Mouse (Mus musculus): Measurements from ENCODE around the gene 4933415A04Rik. TPM values are rescaled to one million over a fixed set of nuclear protein-coding genes. Genes with fewer than 3 reads are reported as not detected.

Gene 4933415A04Rik
- polyA plus RNA-seq, 1 experiment from 2014 or later: 3.3 TPM

DNA sequence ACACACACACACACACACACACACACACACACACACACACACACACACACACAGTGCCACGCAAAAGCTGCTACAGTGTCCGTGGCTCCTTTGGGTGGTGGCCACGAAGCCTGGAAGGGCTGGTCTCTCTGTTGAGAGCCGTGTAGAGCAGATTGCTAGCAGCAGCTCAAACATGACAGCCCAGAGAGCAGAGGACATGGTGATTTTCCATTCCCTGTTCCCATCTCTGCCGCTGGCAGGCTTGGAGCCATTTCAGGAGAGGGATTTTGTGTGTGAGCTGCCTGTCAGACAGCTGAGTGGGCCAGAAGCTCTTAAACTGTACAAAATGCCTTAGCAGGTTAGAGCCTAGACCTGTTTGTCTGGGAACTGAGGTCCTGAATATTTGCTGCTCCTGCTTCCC is 20.1 kb upstream of the 4933415A04Rik start:
- DNase-seq (ENCODE audit: low spot score): no peak
- Histone ChIP-seq H3K36me3 (replicated peaks; ENCODE audit: control insufficient read depth, insufficient read depth) (no peaks in the 10 kb centered on the region), H3K27ac (peak overlapping the region; percentile 47; the same call in 1 of the 2 replicates), H3K4me3 (replicated peaks; ENCODE audit: low read length) (no peak overlapping the region), H3K27me3 (ENCODE audit: control insufficient read depth, insufficient read depth, low read length) (no peaks in the 10 kb centered on the region), H3K4me1 (replicated peaks; ENCODE audit: control insufficient read depth, insufficient read depth, low read length) (peaks cover 24% of the 10 kb centered on the region), H3K4me2 (replicated peaks) (no peak overlapping the region), H3K9me3 (ENCODE audit: control insufficient read depth, low read length) (no peaks in the 10 kb centered on the region), H3K9ac (no peak overlapping the region)
- 68% methylated on average over 5 of the region's 5 CpGs for WGBS
- ATAC-seq (ENCODE audit: low FRiP score): no peak

DNA sequence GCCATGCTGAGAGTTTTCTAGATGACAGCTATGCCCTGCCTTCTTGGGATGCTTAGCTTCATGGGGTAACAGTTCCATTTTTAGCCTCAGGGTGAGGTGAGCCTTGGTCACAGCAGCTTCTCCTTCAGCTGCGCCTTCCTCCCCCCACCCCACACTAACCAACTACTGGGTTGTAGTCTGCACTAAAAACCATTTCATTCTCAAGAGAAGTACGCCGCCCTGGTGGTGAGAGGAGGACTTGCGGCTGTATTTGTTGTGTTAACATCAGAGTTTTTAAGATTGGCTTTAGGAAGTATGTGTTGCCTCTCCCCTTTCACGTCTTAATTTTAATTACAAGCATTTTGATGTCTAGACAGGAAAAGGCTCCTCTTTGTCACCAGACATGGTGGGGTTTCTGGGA is 18.6 kb upstream of the 4933415A04Rik start:
- Histone ChIP-seq H3K4me3 (replicated peaks; ENCODE audit: low read length) (no peak overlapping the region), H3K27ac (no peak overlapping the region), H3K4me2 (replicated peaks) (no peak overlapping the region), H3K4me1 (replicated peaks; ENCODE audit: control insufficient read depth, insufficient read depth, low read length) (peaks cover 26% of the 10 kb centered on the region), H3K27me3 (ENCODE audit: control insufficient read depth, insufficient read depth, low read length) (no peaks in the 10 kb centered on the region), H3K36me3 (replicated peaks; ENCODE audit: control insufficient read depth, insufficient read depth) (no peaks in the 10 kb centered on the region), H3K9ac (no peak overlapping the region), H3K9me3 (ENCODE audit: control insufficient read depth, low read length) (no peaks in the 10 kb centered on the region)
- ATAC-seq (ENCODE audit: low FRiP score): no peak
- WGBS: 69% methylated on average over 5 of the region's 5 CpGs
- no peak for DNase-seq (ENCODE audit: low spot score)

DNA sequence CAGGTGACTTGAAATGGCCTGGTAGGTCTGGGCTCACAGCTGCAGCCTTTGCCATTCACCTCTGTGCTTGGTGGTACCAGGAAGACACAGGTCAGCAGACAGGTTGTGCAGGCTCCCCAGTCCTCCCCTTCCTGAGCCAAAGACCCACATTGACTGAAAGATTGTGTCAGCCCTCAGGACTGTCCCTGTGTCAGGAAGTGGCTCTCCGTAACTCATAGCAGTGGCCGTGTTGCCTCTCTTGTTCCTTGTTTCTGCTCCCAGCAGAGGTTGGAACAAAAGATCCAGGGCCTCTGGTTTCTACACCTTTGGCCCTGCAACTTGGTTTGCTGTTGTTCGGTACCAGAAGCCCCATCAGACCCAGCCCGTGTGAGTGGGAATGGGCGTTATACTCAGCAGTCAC is 17.7 kb upstream of the 4933415A04Rik start:
- H3K9me3 ChIP-seq (ENCODE audit: control insufficient read depth, low read length): no peaks in the 10 kb centered on the region
- no peak overlapping the region for H3K9ac ChIP-seq
- DNase-seq (ENCODE audit: low spot score): no peak
- H3K4me1 ChIP-seq (replicated peaks; ENCODE audit: control insufficient read depth, insufficient read depth, low read length): peaks cover 26% of the 10 kb centered on the region
- WGBS: 83% methylated on average over 5 of the region's 5 CpGs
- no peaks in the 10 kb centered on the region for H3K27me3 ChIP-seq (ENCODE audit: control insufficient read depth, insufficient read depth, low read length)
- H3K4me3 ChIP-seq (replicated peaks; ENCODE audit: low read length): no peak overlapping the region
- H3K4me2 ChIP-seq (replicated peaks): no peak overlapping the region
- peak overlapping the region; percentile 12; the same call in 1 of the 2 replicates for H3K27ac ChIP-seq
- ATAC-seq (ENCODE audit: low FRiP score): no peak
- H3K36me3 ChIP-seq (replicated peaks; ENCODE audit: control insufficient read depth, insufficient read depth): no peaks in the 10 kb centered on the region

DNA sequence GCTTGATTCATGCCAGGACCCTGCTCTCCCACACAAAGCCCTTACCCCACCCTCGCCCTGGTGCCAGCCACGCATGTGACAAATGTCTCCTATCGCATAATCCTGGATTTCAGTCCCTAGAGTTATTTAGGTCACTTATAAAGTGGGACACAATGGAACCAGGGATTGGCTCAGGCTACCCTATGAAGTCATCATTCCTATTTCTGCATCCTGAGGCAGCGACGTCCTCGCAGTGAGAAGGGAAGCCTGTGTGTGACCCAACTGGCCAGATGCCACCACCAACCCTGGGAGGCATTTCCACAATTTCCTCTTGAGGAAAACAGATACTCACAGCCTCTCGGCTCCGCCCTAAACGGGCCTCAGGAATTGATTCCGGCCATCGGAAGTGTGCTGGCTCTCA is 17.2 kb upstream of the 4933415A04Rik start:
- H3K4me3 ChIP-seq (replicated peaks; ENCODE audit: low read length): no peak overlapping the region
- H3K4me2 ChIP-seq (replicated peaks): no peak overlapping the region
- no peaks in the 10 kb centered on the region for H3K9me3 ChIP-seq (ENCODE audit: control insufficient read depth, low read length)
- WGBS: 66% methylated on average over 11 of the region's 11 CpGs
- no peak for DNase-seq (ENCODE audit: low spot score)
- H3K4me1 ChIP-seq (replicated peaks; ENCODE audit: control insufficient read depth, insufficient read depth, low read length): peaks cover 26% of the 10 kb centered on the region
- no peaks in the 10 kb centered on the region for H3K27me3 ChIP-seq (ENCODE audit: control insufficient read depth, insufficient read depth, low read length)
- H3K27ac ChIP-seq: peak overlapping the region; percentile 12; the same call in 1 of the 2 replicates
- no peak overlapping the region for H3K9ac ChIP-seq
- peak; percentile 51 for ATAC-seq (ENCODE audit: low FRiP score)
- no peaks in the 10 kb centered on the region for H3K36me3 ChIP-seq (replicated peaks; ENCODE audit: control insufficient read depth, insufficient read depth)

DNA sequence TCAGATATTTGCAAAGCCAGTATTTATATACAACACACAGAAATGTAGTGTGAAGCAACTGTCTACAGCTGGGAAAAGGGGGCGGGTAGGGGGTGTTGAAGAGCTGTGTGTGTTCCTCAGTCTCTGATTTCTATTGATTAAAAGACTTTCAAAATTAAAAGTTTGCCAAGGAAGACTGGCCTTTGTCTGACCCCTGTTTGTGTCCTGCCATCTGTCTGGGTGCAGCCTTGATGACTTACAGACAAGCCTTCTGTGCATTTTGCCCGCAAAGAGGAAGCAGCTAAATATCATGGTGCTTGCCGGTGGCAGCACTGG is 11.8 kb upstream of the 4933415A04Rik start:
- Histone ChIP-seq H3K9ac (no peak overlapping the region), H3K4me2 (replicated peaks) (peak overlapping the region; percentile 23; the same call in 1 of the 2 replicates)
- 15% methylated on average over 3 of the region's 3 CpGs for WGBS

DNA sequence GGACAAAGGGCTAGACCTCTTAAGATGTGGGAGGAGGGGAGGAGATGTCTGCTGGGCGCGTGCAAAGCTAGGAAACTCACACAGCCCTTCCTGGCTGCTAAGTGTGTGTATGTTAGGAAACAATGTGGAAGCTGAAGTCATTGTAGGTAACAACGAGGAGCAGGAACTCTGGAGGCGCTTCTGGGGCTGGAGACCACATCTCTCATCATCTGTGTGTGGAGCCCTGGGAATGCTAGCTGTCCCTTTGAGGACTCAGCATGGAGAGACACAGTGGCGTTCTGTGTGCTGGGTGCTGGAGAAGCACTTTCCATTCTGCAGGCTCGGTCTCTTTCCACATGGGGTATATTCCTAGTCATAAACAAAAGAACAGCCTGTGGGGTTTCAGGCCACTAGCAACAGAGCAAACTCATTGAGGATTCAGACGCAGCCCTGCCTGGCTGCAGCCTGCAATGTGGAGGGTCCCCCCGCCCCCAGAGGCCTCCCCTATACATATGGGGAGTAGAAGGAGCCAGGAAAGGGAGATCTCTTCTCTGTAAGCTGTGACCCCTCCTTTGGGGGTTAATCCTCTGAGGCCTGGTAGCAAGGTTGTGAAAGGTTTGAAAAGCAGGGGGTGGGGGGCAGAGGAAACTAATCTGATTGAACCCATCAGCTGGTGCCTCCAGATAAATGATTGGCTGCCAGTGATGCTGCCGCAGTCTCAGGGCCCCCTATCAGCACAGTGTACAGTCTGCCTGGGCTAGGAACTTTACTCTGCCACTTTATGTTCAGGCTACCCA is 11.3 kb upstream of the 4933415A04Rik start:
- no peaks in the 10 kb centered on the region for H3K27me3 ChIP-seq (ENCODE audit: control insufficient read depth, insufficient read depth, low read length)
- WGBS: 7% methylated on average over 9 of the region's 9 CpGs
- peaks cover 7% of the 10 kb centered on the region; the same call in 1 of the 2 replicates for H3K36me3 ChIP-seq (replicated peaks; ENCODE audit: control insufficient read depth, insufficient read depth)
- H3K9me3 ChIP-seq (ENCODE audit: control insufficient read depth, low read length): no peaks in the 10 kb centered on the region
- DNase-seq (ENCODE audit: low spot score) (no peak), ATAC-seq (ENCODE audit: low FRiP score) (peak; percentile 86)
- H3K9ac ChIP-seq: no peak overlapping the region
- H3K4me1 ChIP-seq (replicated peaks; ENCODE audit: control insufficient read depth, insufficient read depth, low read length): peaks cover 13% of the 10 kb centered on the region
- H3K4me3 ChIP-seq (replicated peaks; ENCODE audit: low read length): no peak overlapping the region
- peak overlapping the region; percentile 23 for H3K4me2 ChIP-seq (replicated peaks)
- peak overlapping the region; percentile 60 for H3K27ac ChIP-seq

More for the DNA sequence above, 11.8 kb upstream of the 4933415A04Rik start:
- no peak overlapping the region for H3K4me3 ChIP-seq (replicated peaks; ENCODE audit: low read length)
- peak overlapping the region; percentile 60 for H3K27ac ChIP-seq
- peaks cover 13% of the 10 kb centered on the region for H3K4me1 ChIP-seq (replicated peaks; ENCODE audit: control insufficient read depth, insufficient read depth, low read length)
- ATAC-seq (ENCODE audit: low FRiP score) (no peak), DNase-seq (ENCODE audit: low spot score) (no peak)
- H3K27me3 ChIP-seq (ENCODE audit: control insufficient read depth, insufficient read depth, low read length): no peaks in the 10 kb centered on the region
- peaks cover 3% of the 10 kb centered on the region; the same call in 1 of the 2 replicates for H3K36me3 ChIP-seq (replicated peaks; ENCODE audit: control insufficient read depth, insufficient read depth)
- H3K9me3 ChIP-seq (ENCODE audit: control insufficient read depth, low read length): no peaks in the 10 kb centered on the region

DNA sequence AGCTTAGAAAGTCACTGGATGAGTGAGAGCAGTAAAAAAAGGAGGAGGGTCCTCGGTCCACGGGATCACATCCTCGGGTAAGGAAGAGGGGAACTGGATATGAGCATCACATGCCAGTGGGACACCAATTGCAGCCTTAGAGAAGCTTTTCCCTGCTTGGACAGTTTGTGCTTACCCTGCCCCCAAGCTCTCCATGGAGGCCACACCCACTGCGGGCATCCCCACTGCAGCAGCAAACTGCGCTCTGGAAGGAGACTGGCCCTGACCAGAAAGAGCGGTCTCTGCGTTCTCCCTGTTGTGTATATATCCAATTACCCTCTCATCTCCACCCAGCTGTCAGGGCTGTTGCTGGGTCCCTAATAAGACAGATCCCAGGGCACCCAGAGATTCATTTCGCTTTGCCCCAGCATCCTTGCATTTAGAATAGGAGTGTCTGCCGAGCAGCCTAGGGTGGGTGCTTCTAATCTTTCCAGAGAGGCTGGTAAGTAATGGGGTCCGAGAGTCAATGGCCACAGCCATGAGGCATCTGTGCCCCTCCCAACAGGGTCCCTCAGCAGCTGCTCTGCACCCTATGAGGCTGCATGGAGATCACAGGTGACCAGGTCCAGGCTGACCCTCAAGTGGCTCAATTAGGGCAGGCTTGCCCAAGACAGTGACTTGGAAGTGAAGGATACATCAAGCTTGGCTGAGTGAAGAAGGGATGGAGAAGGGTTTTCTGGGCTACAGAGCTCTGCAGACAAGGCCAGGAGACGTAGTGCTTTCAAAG is 8.9 kb upstream of the 4933415A04Rik start:
- H3K9ac ChIP-seq: no peak overlapping the region
- no peak overlapping the region for H3K27ac ChIP-seq
- no peak for ATAC-seq (ENCODE audit: low FRiP score)
- H3K4me1 ChIP-seq (replicated peaks; ENCODE audit: control insufficient read depth, insufficient read depth, low read length): peaks cover 11% of the 10 kb centered on the region
- H3K4me3 ChIP-seq (replicated peaks; ENCODE audit: low read length): no peak overlapping the region
- H3K4me2 ChIP-seq (replicated peaks): no peak overlapping the region
- peaks cover 20% of the 10 kb centered on the region; the same call in 1 of the 2 replicates for H3K36me3 ChIP-seq (replicated peaks; ENCODE audit: control insufficient read depth, insufficient read depth)
- H3K27me3 ChIP-seq (ENCODE audit: control insufficient read depth, insufficient read depth, low read length): no peaks in the 10 kb centered on the region
- WGBS: 62% methylated on average over 11 of the region's 11 CpGs
- no peaks in the 10 kb centered on the region for H3K9me3 ChIP-seq (ENCODE audit: control insufficient read depth, low read length)
- DNase-seq (ENCODE audit: low spot score): no peak

DNA sequence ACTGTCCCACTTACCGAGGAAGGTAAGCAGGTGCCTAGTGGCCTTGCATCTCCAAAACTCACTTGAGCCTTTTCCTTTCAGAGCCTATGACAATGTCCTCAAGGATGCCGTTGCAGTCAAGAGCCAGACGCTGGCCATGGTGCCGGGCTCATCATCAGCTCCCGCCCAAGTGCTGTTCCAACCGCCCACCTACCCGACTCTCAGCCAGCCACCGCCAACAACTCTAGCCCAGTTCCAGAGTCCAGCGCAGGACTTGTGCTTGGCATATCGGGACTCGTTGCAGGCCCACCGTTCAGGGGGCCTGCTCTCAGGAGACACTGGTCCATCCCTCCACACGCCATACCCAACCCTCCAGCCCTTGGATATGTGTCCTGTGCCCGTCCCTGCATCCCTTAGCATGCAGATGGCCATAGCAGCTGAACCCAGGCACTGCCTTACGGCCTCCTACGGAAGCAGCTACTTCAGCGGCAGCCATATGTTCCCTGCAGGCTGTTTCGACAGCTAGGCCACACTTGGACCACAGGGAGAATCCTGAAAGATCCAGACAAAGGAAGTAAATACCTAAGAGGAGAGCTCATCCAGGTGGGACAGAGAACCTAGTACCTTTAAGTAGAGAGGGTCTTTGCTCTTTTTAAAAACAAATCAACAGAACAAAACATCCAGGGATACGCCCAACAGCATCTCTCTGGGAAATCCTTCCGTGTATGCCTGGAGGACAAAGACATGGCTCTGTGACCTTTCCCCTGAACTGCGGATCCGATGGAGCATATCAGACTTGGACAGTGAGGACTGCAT is 1.4 kb upstream of the 4933415A04Rik start:
- ATAC-seq (ENCODE audit: low FRiP score) (no peak), DNase-seq (ENCODE audit: low spot score) (no peak)
- Histone ChIP-seq H3K27ac (no peak overlapping the region), H3K9me3 (ENCODE audit: control insufficient read depth, low read length) (no peaks in the 10 kb centered on the region), H3K4me2 (replicated peaks) (no peak overlapping the region), H3K36me3 (replicated peaks; ENCODE audit: control insufficient read depth, insufficient read depth) (peaks cover 29% of the 10 kb centered on the region), H3K9ac (no peak overlapping the region), H3K4me3 (replicated peaks; ENCODE audit: low read length) (no peak overlapping the region), H3K27me3 (ENCODE audit: control insufficient read depth, insufficient read depth, low read length) (no peaks in the 10 kb centered on the region), H3K4me1 (replicated peaks; ENCODE audit: control insufficient read depth, insufficient read depth, low read length) (no peaks in the 10 kb centered on the region; the same call in 1 of the 2 replicates)
- WGBS: 87% methylated on average over 22 of the region's 22 CpGs

All from hindbrain, embryonic 14.5 days (tissue).